Mouse (Mus musculus): ENCODE results near the gene Mbl1. TPM values are rescaled to one million over a fixed set of nuclear protein-coding genes. Genes with fewer than 3 reads are reported as not detected.

Gene Mbl1
- polyA plus RNA-seq (2015; fragmentation: Illumina TruSeq; extraction: RNeasy Lipid Tissue Mini Kit (QIAGEN cat#74804); ENCODE audit: insufficient read depth, low replicate concordance): not detected

DNA sequence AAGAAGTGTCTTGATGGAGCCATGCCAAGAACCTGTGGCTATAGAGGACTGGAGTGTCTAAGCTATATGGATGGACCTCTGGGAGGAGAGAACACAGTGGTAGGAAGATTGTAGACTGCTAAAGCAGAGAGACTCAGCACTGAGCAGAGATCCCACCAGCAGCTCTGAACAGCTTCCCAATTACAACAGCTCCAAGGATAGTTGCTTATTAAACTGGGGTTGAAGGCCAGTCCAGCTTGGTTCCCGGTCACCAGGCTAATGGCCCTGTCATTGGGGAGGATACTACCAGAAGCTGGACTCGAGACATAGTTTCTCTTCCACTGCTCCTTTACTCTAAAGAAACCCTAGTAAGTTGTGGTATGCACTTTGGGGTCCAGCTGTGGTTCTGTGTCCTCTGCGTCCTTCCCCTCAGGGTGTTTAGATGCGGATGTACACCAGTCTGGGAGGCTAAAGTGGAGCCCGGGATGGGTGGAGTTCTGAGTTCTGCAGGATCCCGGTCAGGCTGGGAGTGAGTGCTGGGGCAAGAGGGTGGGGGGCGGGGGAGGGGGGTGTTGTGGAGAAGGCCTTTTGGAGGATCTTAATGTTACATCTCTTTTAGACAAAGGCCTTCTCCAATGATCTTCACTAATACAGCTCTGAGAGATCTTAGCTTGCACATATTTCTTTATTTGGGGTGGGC, at the start of gene Mbl1:
Gene Mbl1 (plus strand): TSS at position 239 of the 679 bp plus-strand sequence.

DNA sequence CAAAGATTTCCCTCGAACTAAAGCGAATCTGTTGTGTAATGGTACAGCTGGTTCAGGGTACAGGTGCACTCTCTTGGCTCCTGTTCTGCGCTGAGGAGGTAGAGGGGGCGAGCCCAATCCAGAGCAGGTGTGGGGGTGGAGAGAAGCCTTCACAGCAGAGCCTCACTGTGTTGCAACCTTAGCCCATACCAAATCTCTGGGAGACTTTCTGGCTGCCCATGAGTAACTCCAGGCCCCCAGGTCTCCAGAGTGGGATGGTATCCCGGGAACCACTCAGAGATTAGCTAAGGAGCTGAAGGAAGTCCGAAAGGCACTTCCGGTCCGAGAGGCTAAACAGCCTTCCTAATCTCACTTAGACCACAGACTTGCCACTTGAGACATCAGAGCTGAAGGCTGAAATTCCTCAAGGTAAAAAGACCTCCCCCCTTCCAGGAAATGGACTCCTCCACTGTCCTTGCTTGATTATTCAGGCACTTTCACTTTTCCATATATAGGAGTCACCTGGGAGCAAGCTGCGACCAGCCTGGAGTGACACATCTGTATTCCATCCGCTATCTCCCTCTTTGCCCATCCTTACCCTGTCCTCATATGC, 46.3 kb upstream of the Mbl1 start, which contains the start of gene Mat1a:
Gene Mat1a (plus strand): TSS at position 183 of the 592 bp plus-strand sequence.

DNA sequence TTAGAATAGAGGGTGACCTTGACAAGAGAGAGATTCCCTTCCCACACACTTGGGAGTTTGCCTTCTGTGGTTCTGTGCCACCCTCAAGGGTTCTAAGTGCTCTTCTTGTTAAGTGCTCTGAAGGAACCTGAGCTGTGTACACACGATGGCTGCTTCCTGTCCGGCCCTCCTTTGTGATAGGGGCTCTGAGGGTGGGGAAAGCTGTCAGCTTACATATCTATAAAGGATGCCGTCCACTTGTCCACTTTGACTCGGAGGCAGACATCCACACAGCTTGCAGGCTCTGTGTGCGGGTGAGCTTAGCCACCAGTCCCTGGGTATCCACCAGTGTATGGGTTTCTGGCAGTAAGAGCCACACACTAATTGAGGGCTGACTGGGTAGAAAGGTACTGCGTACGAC, 19.7 kb upstream of the Mbl1 start, which contains the start of gene Sftpa1:
Gene Sftpa1 (plus strand): TSS at position 243 of the 400 bp plus-strand sequence.

GRCm38 (mm10) chr14:41185059-41185821, 34.0 kb downstream of the Mbl1 start, which contains the start of gene Sftpd:
Sftpd (minus strand) TSS chr14:41185149.

Other genes starting within 250 kb of the Mbl1 start
- gene Tspan14, start 184.7 kb upstream of the Mbl1 start, polyA plus RNA-seq (2015; fragmentation: Illumina TruSeq; extraction: RNeasy Lipid Tissue Mini Kit (QIAGEN cat#74804); ENCODE audit: insufficient read depth, low replicate concordance): 57.4 TPM
- gene Fam213a, start 137.7 kb upstream of the Mbl1 start, polyA plus RNA-seq (2015; fragmentation: Illumina TruSeq; extraction: RNeasy Lipid Tissue Mini Kit (QIAGEN cat#74804); ENCODE audit: insufficient read depth, low replicate concordance): 52.2 TPM
- gene Dydc2, start 82.2 kb upstream of the Mbl1 start, polyA plus RNA-seq (2015; fragmentation: Illumina TruSeq; extraction: RNeasy Lipid Tissue Mini Kit (QIAGEN cat#74804); ENCODE audit: insufficient read depth, low replicate concordance): not detected
- gene Dydc1, start 78.5 kb upstream of the Mbl1 start, polyA plus RNA-seq (2015; fragmentation: Illumina TruSeq; extraction: RNeasy Lipid Tissue Mini Kit (QIAGEN cat#74804); ENCODE audit: insufficient read depth, low replicate concordance): not detected
- not detected for gene Mat1a, start 46.4 kb upstream of the Mbl1 start, polyA plus RNA-seq (2015; fragmentation: Illumina TruSeq; extraction: RNeasy Lipid Tissue Mini Kit (QIAGEN cat#74804); ENCODE audit: insufficient read depth, low replicate concordance)
- not detected for gene Sftpa1, start 19.7 kb upstream of the Mbl1 start, polyA plus RNA-seq (2015; fragmentation: Illumina TruSeq; extraction: RNeasy Lipid Tissue Mini Kit (QIAGEN cat#74804); ENCODE audit: insufficient read depth, low replicate concordance)
- gene Sftpd, start 33.7 kb downstream of the Mbl1 start, polyA plus RNA-seq (2015; fragmentation: Illumina TruSeq; extraction: RNeasy Lipid Tissue Mini Kit (QIAGEN cat#74804); ENCODE audit: insufficient read depth, low replicate concordance): not detected
- not detected for gene Gm2832, start 127.3 kb downstream of the Mbl1 start, polyA plus RNA-seq (2015; fragmentation: Illumina TruSeq; extraction: RNeasy Lipid Tissue Mini Kit (QIAGEN cat#74804); ENCODE audit: insufficient read depth, low replicate concordance)
- not detected for gene Gm5798, start 197.2 kb downstream of the Mbl1 start, polyA plus RNA-seq (2015; fragmentation: Illumina TruSeq; extraction: RNeasy Lipid Tissue Mini Kit (QIAGEN cat#74804); ENCODE audit: insufficient read depth, low replicate concordance)
- not detected for gene Gm7945, start 234.9 kb downstream of the Mbl1 start, polyA plus RNA-seq (2015; fragmentation: Illumina TruSeq; extraction: RNeasy Lipid Tissue Mini Kit (QIAGEN cat#74804); ENCODE audit: insufficient read depth, low replicate concordance)